Mouse (Mus musculus) liver, adult (tissue): ENCODE measurements around the gene Nmi.

ENCODE experiments used
- GATA4 ChIP-seq: IDR thresholded peaks from 2 replicates; pipeline ENCODE4 v1.6.1; 2014; ENCODE audit warnings: mild to moderate bottlenecking, low read length; ENCODE audit not compliant: insufficient replicate concordance

Nmi gene

DNA sequence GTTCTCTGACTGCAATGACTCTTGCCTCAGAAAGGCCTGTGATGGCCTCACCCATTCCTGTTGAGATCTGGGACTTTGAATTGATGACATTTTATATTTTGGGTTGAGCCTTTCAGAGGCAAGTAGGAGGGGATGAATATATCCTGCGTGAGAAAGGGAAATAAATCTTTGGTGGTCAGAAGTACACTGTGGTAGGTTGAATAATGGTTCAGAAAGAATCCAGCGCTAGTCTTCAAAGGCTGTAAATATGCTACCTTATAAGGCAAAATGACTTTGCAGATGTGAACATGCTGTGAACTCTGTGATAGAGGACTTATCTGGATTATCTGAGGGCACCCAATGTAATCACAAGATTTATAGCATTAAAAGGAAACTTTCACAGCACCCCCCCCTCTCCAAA lies 61.4 kb downstream of the Nmi start:
- no peak for TF ChIP-seq GATA4

DNA sequence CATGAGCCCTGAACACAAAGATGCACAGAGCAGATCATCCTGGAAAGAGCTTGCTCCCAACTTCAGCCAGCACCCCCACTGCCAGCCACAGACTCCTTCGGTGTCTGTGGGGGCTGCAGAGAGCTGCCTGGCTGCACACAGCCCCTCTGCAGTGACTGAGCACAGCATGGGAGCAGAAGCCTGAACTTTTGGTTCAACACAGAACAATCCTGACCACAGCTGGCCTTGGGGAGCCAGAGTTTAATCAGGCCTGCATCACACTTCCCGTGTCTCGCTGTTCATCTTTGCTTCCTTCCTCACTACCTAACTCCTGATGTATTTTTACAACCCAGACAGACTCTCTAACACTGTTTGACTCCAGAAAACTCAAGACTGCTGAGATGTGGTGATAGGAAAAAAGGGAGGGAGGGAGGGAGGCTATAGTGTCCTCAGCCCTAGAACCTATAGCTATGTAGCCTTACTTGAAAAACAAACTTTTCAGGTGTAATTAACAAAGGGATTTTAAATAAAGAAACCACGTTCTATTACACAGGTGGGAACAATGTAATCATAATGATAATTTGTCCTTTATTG lies 65.7 kb downstream of the Nmi start:
- no peak for TF ChIP-seq GATA4

DNA sequence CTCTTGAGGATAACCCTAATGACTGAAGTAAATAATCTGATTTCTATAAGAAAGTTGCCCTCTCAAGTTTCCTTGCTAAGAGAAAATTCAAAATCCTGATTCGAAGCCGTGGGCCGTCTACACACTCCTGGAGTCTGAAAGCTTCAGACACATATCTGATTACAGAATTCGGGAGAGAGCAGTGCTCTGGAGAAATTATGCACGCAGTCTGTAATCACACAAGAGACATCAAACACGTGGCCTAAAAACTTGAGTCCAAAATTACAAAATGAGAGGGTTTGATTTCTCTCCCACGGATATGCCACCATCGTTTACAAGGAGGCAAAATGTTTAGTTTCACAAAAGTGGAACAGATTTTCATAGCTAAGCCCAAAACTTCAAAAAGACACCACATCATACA lies 67.7 kb downstream of the Nmi start:
- TF ChIP-seq GATA4 = no peak
